Mouse (Mus musculus) myocyte (in vitro differentiated cells): ENCODE results near the gene Moxd1.

Source experiments
- MAX ChIP-seq: IDR thresholded peaks from one replicate; pipeline ENCODE4 v1.6.1; 2011; ENCODE audit warnings: low read depth, mild to moderate bottlenecking, control low read depth
- MYOD1 ChIP-seq, 3 experiments: IDR thresholded peaks; one replicate each; pipeline ENCODE4 v1.6.1; 2011; ENCODE audit warnings: control low read depth in 2 of 3, low read depth in 2 of 3, mild to moderate bottlenecking in 2 of 3, moderate library complexity in 1 of 3; ENCODE audit not compliant: insufficient read length in 2 of 3, control insufficient read depth in 1 of 3
- POLR2A ChIP-seq: IDR thresholded peaks from one replicate; pipeline ENCODE4 v1.6.1; 2011; ENCODE audit warnings: low read depth, mild to moderate bottlenecking, control low read depth, moderate library complexity; ENCODE audit not compliant: insufficient read length
- POLR2AphosphoS2 ChIP-seq: IDR thresholded peaks from one replicate; pipeline ENCODE4 v1.6.1; 2011; ENCODE audit warnings: low read depth, control low read depth; ENCODE audit not compliant: insufficient read length
- TCF12 ChIP-seq: IDR thresholded peaks from one replicate; pipeline ENCODE4 v1.6.1; 2011; ENCODE audit warnings: mild to moderate bottlenecking, control low read depth; ENCODE audit not compliant: poor library complexity, insufficient read depth, severe bottlenecking
- USF1 ChIP-seq: IDR thresholded peaks from one replicate; pipeline ENCODE4 v1.6.1; 2011; ENCODE audit warnings: low read depth, mild to moderate bottlenecking, control low read depth, moderate library complexity

DNA sequence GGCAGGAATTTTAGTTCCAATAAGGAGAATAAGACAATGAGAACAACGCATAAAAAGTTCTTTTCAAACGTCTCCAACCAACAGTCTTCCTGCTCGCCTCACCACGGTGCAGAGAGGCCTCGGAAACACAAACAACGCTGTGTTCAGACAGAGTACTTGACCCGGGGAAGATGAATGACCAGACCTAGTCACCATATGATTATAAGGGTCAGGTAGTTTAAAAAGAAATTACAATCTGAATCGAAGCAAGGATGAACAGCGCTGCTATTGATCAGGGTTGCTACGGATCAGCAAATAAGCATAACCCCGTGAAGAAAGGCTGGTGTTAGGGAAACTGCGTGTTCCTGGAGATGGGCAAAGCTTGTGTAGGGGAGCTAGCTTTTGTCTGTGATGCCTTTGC, 24.0 kb upstream of the Moxd1 start:
- TF ChIP-seq POLR2AphosphoS2 (no peak), POLR2A (no peak), TCF12 (no peak), USF1 (no peak), MAX (no peak), MYOD1 (IDR thresholded peaks at IDR 0.05; ENCODE audit: control insufficient read depth in 1 of 3, insufficient read length in 2 of 3, low read depth in 2 of 3) (no peak)
